Mouse (Mus musculus): ENCODE data around the gene Gpc6.

Gpc6 gene

DNA sequence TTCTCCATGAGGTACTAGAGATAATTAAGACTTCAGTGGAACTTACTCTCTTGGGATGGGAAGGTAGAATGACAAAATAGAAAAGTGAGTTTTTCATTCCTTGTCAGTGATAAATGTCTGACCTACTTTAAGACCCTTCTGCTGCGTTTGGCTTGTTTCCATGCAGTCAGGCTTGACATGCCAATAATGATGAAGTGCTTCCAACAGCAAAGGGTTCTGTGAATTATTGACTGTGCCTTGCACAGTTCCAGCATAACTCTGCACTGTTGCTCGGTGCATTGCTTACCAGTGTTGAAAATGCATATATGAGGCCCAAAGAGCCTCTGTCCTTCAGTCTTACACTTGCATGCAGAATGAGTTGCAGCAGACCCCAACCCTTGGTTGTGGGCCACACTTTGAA lies 548.3 kb downstream of the Gpc6 start:
- DNase-seq (ENCODE audit: low spot score) = no peak

DNA sequence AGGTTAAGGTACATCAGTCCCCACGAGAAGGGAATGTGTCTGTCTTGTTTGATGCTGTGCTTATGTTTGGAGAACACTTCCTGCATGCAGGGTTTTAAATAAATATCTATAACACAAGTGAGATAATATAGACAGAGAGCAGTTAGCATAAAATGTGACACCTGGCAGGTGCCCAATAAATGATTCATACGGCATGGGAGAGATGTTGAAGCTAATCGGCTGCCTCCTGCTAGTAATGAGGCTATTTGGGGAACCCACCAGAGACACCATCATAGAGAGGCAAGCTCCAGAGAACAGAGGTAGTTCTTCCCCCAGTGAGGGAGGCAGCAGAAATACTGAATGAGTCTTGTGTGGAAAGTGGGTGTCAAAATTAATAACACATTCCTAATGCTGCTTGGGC lies 553.8 kb downstream of the Gpc6 start:
- DNase-seq (ENCODE audit: low spot score) = no peak

DNA sequence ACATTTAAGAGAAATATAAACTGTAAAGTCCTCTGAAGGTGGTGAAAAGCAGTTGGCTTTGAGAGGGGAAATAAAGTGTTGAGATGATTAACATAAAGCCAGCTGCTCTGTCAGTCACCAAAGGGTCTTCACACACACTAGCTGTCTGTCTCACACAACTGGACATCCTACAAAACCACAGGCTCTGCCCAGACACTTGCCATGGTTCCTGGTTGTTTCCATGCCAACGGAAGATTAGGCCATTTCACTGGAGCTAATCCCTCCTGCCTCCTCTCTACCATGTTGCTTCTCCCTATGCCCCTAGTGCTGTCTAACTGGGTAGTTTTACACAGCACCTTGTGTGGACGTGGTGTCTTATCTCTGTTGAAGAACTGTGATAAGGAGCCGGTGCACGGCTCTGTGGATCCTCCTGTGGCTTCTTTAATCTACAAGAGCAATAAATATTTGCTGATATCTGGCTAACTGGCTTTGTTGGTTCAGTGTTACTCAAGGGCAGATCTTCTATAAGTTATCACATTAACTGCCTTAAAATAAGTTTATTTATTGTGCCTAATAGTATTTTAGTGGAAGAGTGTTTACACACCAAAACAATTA lies 562.1 kb downstream of the Gpc6 start:
- no peak for DNase-seq (ENCODE audit: low spot score)

DNA sequence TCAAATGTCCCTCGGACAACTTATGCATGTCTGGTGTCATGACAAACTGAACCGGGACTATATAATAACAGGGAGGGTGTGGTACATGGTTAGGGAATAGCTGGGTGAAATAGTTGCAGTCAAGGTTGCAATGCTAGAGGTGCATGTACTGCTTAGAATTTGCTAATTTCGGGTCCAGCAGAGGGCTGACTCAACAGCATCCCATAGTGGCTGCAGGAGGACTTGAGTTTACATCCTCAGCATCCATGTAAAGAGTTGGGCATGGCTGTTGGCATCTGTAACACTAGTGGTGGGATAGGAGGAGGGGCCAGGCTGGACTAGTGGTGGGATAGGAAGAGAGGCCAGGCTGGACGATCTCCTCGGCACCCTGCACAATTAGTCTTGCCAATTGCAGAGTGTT lies 565.4 kb downstream of the Gpc6 start:
- no peak for DNase-seq (ENCODE audit: low spot score)

DNA sequence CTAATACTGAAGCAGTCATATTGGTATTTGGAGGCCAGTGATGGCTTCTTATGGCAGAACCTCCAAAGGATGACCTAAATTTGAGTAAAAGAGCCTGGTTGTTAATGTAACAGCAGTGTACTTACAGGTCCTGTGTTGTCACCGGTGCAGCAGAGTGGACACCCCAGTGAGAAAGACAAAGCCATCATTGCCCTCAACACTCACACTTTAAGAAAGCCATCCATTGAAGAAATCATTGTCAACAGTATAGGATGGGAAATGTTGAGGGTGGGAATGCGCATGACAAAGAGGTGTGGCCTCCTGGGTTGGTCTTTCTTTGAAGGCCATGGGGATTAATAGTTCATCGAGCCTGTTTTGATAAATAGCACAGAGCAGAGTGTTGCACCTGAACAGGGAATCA lies 570.0 kb downstream of the Gpc6 start:
- no peak for DNase-seq (ENCODE audit: low spot score)

DNA sequence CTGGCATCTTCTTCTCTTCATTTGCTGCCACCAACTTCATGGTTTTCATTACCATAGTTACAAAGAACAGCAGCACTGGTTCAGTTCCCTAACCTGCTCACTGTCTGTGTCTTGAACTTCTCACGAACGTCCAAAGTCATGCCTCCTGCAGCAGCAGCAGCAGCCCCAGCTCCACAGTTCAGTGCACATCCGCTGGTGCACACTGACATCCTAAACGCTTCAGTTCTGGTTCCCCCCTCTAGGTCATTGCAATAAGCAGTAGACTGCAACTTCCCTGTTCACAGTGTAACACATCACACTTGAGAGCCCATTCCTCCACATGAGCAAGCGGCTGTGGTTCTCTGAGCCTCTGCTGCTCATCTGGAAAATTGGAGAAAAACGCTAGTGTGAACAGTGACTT lies 573.7 kb downstream of the Gpc6 start:
- DNase-seq (ENCODE audit: low spot score) = no peak

DNA sequence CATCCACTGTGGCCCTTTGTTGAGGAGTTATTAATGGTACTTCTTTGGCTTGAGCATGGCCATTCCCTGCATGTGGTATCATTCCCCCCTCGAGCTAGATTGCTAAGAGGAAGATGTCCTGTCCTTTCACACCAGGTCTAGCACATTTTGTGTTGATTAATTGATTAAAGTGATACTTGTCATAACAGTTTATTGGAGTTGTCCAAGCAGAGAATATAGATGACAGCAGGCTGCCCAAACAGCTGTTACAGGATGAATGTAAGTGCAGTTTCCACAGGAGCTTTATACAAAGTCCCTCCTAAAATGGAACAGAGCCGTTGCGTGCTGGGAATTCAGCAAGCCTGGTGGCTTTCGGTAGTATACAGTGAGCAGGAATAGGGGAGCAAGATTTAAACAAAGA lies 574.2 kb downstream of the Gpc6 start:
- no peak for DNase-seq (ENCODE audit: low spot score)

DNA sequence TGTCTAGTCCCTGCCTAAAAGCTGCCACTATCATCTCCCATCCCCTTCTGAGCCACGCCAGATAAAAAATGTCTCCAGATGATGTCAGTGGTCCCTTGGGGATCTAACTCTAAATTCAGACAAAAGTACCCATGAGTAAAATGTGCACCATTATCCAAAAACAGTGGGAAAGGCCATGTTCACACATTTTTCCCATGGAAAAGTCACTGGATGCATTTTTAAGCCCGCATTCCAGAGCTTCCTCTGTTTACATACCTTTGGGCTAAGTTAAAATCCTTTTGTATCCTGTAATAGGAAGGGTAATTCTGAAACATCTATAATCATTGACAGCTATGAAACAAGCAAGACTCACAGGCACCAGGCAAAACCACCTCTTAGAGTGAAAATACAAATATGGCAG lies 589.7 kb downstream of the Gpc6 start:
- DNase-seq (ENCODE audit: low spot score) = no peak

DNA sequence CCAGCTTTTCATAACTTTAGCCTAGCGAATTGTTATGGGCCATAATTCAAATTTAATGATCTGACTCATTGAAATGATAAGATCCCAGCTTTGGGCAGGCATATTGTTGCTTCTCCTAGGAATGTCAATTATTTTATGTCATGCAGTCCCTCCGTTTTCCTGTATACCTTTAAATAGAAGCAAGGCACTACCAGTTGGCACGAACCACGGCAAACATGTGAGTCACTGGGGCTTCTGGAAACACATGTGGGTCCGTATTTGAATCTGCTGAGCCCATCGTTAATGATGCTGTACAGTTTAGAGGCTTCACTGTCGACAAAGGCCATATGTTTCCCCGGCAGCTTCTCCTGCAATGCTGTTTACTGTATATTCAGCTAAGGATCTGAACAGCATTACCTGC lies 594.5 kb downstream of the Gpc6 start:
- peak; percentile 4 for DNase-seq (ENCODE audit: low spot score)

DNA sequence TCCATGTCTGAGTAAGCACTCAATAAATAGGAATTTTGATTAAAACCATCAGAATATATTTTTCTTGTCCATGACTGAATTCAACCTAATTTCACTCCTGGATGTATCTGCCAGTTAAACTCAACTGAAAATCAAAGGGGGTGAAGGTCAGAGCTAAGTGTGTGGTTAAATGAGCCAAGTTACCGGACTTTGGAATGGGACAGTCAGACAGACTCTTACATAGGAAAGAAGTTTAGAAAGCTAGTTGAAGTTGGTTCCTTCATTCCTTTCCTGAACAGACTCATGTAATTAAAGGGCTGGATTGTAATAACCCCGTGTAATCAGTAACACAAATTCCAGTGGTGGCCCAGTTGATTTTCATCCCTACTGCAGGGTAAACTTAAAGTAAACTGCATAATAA lies 595.6 kb downstream of the Gpc6 start:
- no peak for DNase-seq (ENCODE audit: low spot score)

DNA sequence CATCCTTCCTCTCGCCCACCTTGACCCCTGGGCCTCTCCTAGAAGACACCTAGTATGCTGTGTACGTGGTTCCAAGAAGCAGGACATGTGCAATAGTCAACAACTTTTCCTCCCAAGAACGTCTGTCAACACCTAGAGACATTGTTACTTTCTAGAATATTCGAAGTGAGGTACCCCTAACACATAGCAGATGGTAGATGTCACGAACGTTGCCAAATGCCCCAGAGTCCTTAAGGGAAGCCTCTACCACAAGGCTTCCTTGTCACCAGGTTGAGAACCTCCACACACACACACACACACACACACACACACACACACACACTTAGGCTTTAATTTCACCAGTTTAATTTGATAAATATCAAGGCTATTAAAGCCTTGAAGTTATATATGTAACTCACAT lies 600.0 kb downstream of the Gpc6 start:
- DNase-seq (ENCODE audit: low spot score) = no peak

DNA sequence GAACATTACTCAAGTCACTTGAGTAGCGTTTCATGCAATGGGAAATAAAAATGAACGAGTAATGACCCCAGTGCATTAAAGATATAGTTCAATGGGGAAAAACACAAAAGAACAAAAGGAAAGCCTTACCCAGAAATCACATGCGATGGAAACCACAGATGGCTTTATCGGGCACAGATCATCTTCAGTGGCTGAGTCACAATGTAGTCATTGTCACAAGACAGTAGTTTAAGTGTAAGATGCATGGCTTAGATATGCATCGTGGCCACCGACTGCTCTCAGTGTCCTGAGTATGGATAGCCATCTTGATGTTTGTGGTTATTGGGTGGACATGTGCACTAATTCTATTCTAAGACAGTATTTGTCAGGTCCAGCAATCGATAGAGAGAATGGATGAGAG lies 601.9 kb downstream of the Gpc6 start:
- no peak for DNase-seq (ENCODE audit: low spot score)

DNA sequence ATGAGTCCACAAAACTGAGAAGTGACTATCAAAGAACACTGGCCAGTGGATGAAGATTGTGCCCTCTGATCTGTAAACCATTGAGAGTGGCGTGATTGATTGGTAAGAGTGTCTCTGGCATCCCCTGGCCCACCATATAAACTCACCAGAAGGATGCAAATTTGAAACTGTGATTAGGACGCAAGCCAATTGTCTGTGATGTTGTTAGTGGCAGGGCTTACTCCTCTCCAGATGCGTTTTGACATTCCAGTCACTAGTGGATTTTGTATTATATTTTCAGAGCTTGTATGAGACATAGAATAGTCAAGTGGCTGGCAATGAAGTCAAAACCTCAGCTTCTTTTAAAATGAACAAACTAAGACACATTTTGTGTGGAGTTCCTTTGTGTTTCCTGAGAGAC lies 604.3 kb downstream of the Gpc6 start:
- DNase-seq (ENCODE audit: low spot score) = no peak

DNA sequence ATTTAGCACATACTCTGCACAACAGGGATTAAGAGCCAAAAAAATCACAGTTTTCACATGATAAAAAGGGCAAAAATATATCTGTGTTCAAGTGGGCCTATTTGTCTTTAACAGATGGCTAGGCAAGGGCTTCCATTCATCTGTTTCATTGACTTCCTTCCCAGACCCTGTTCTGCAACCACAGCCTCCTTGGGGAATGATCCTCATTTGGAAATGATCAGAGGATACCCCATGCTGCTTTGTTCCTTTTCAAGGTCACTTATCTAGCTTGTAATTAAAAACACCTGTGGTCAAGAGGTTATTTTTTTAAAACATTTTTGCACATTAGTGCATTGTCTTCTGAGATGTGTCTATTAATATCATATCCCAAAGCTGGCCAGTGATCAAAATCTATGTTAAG lies 627.7 kb downstream of the Gpc6 start:
- DNase-seq (ENCODE audit: low spot score) = no peak

DNA sequence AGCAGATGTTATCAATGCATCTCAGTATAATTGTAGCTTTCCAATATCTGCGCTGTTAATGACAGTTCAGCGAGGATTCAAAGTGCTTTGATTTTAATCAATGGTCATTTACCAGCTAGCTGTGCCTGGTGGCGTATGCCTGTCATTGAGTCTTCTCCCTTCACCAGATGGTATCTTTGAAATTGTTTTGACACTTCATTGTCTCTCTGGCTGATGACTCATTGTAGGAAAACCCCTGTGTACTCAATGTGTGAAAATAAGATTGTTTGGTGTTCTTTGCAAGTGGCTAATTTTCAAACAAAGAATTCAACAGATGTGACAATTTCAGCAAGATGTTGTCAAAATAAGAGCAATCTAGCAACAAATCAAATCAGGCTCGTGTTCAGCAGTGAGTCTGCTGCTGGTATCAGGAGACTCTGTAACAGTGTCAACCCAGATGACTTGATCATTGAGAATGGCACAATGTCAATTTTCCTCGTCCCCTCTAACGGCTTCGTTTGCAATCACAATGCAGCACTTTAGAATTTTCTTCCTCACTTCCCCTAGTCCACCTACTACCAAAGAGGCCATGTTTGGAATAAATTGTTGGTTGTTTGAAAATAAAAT lies 631.7 kb downstream of the Gpc6 start:
- no peak for DNase-seq (ENCODE audit: low spot score)

DNA sequence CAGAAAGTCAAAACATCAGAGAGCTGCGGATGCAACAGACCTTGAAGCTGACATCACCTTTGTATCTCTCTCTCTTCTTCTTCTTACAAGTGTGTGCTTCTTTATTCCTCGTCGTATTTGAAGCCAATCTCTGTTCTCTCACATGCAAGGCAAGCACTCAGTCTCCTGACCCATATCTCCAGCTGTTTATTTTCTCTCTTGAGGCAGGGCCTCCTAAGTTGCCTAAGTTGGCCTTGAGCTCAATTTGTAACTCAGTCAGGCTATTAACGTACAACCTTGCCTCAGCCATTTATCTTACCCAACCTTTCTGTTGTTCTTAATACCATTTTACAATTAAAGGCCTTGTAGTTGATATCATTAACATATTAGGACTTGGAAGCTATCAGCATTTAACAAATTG lies 637.0 kb downstream of the Gpc6 start:
- DNase-seq (ENCODE audit: low spot score) = no peak

DNA sequence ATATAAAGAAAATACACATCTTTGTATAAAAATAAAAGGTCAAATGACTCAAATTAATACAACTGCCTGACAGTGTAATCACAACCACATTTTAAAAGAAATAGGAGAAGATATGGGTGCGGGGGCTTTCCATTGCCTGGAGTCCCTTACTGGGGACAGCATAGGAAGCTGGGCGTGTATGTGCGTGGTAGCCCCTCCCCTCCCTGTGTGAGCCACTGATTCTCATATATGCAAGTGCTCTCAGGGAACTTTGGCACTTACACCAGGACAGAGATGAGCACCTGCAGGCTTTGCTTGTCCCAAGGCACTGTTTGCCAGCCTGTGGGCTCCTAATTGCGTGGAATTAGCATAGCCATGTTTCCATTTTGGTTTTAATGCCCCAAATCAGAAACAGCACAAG lies 644.2 kb downstream of the Gpc6 start:
- DNase-seq (ENCODE audit: low spot score) = no peak

DNA sequence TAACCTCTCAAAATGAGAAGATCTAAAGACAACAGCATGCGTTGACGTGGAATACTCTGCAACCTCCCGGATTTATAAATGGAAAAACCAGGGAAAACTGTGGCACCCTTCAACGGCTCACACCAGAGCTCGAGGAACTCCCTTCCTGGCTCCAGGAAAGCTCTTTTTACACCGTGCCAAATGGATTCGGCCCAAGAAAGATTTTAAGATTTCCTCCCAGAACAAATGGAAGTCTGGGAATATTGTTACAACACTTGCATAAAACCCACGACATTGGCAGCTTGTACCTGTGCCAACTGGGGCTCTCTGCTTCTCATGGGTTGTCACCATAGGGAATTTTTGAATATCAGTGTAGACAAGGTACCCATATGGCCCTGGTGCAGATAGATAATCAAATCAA lies 647.1 kb downstream of the Gpc6 start:
- no peak for DNase-seq (ENCODE audit: low spot score)

DNA sequence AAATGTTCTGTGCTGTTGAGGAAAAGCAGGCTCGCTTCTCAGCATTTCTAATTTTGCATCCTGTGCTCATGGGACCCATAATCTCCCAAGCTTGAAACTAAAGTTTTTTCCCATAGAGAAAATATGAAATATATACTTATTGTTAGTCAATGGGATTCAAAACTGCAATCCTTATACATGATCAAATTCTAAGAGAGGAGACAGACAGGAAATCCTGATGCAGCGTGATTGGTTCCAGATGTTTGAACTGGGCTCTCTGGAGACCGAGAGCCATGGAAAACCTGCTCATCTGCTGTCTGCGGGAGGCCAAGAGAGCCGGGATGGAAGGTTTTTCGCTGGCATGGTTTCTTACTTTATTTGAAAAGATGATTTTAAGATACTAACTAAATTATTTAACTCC lies 649.1 kb downstream of the Gpc6 start:
- DNase-seq (ENCODE audit: low spot score) = no peak

DNA sequence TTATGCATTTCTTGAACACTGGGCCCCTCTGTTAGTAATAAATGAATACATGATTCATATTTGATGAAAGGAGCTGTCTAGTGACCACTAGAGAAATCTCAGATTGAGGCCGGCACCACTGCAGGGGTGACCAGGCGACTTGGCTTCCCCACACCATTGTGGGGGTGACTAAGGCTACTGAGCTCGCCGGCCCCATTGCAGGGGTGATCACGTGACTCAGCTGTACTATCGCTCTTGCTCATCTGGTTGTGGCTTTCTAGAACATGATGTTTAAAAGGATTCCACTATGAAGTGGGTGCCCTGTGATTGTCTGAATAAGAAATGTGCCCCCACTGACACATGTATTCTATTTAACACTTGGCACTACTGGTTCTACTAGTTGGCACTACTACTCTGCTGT lies 656.6 kb downstream of the Gpc6 start:
- DNase-seq (ENCODE audit: low spot score) = no peak

DNA sequence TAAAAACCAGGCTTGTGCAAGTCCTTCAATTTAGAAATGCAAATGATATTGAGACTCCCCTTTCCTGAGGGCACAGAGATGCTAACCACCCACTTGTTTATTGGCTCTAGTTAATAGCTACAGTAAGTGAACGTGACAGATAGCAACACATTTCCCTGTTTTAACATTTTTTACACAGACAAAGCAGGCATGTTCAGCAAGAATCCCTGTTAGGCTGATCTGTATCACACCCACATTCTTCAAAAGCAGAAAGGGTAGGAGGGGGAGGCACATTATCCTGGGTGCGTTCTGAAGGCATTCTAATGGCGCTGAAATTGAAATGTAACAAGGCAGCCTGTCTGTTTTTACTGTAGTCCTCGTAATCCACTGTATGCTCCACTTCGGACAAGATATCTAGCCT lies 674.6 kb downstream of the Gpc6 start:
- no peak for DNase-seq (ENCODE audit: low spot score)

DNA sequence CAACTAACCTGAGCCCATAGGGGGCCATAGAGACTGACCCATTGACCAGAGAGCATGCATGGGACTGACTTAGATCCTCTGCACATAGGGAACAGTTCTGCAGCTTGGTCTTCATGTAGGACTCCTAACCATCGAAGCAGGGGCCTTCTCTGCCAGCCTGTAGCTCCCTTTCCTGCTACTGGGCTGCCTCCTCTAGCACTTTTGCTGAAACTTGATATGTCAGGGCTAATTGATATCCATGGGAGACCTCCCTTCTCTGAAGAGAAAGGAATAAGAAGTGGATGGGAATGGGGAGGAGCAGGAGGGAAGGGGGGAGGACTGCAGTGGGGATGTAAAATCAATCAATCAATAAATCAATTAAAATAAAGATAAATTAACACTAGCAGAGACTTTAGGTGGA lies 678.7 kb downstream of the Gpc6 start:
- DNase-seq (ENCODE audit: low spot score) = no peak

DNA sequence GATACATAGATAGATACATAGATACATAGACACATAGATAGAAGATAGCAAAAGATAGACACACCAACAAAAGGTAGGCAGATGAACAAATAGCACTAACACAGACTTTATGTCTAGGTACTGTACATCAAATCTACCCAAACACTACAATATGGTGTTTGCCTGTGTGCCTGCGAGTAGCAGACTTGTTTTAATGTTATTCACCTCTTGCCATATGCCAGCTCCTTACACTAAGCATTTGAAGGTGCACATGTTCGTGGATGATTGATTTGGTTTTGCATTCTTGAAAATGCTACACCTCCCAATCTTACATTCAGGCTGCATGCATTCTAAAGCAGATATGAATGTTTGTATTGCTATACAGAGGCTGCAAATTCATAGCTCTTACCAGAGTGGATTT lies 680.6 kb downstream of the Gpc6 start:
- no peak for DNase-seq (ENCODE audit: low spot score)

DNA sequence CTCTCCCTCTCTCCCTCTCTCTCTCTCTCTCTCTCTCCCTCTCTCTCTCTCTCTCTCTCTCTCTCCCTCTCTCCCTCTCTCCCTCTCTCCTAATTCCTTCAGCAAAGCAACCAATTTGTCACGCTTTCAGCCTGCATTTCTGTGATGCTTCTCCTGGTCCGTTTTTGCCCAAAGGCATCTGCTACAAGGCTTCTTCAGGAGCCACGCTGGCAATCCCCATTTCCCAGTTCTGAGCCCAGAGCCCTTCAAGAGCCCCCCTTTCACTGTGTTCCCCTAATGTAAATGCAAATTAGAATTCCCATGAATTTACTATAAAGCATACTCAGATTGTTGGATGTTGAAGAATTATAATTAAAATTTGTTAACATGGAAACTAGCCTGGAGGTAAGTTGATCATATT lies 686.0 kb downstream of the Gpc6 start:
- DNase-seq (ENCODE audit: low spot score) = no peak

Measured in urinary bladder, postnatal 25 days (tissue).